Mouse (Mus musculus) ZHBTc4 (cell line): ENCODE data around the gene Skor1.
A peak's percentile ranks its signal among the peaks of the same experiment; 100 is the strongest.

Experiments
- DNase-seq: peaks from one replicate; pipeline ENCODE4 v3.0.0-alpha.2; 2011; ENCODE audit warnings: low read depth, low spot score

Gene Skor1

DNA sequence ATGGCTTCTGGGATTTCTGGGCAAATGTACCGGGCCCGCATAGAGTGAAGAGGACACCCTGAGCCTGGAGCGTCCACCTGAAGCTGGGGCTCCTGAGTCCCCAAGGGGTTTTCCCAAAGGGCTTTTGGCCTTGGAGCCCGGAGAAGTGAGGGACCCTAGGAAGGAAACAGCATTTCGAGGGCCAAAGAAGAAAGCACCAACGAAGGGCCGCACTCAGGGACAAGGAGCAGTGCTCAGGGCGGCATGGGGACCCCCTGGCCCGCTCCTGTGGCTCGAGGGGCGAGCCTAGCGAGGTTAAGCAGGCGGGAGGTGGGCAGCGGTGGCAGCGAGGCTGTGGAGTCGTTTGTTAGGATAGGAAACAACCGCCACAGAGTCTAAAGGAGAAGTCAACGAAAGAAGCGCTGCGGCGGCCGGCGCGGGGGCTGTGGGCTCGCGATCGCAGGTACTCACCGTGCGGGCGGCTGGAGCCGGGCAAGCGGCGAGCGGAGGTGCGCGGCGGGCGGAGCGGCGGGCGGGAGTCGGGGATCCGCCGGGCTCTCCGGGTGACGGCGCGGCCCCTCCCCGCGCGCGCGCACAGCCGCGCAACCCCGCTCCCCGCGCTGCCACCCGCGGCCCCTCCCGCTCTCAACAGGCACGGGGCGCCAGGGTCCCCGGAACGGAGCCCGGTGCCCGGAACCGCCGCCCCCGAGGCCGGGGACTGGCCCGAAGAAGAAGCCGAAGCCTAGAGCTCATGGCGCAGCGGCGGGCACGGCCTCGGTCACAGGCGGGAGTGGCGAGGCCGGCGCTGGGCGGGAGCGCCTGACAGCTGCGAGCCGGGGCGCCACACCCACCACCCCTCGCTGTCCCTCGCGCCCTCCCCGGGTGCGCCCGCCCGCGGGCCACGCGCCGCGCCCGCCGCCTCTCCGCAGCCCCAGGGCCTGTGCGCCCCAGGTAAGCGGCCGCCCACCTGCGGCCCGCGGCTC lies at the start of gene Skor1:
Gene Skor1 (minus strand): TSS at position 552 of the 962 bp plus-strand sequence.
- DNase-seq = peak; percentile 47

DNA sequence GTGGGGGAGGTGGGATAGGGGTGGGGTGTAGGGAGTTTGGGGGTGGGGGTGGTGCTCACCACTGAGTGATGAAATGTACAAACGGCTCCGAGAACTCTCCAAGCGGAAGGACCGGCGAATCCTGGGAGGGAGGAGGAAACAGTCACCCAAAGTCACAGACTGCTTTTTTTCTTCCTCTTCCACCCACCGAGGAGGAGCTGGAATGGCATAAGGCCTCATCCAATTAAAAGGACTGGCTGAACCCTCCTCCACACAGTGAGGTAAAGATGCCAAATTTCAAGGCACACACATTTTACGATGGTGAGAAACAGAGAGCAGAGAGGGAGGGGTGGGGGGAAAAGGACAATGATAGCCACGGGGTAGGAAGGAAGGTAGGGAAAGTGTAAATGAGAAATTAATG lies 48.5 kb upstream of the Skor1 start:
- no peak for DNase-seq

DNA sequence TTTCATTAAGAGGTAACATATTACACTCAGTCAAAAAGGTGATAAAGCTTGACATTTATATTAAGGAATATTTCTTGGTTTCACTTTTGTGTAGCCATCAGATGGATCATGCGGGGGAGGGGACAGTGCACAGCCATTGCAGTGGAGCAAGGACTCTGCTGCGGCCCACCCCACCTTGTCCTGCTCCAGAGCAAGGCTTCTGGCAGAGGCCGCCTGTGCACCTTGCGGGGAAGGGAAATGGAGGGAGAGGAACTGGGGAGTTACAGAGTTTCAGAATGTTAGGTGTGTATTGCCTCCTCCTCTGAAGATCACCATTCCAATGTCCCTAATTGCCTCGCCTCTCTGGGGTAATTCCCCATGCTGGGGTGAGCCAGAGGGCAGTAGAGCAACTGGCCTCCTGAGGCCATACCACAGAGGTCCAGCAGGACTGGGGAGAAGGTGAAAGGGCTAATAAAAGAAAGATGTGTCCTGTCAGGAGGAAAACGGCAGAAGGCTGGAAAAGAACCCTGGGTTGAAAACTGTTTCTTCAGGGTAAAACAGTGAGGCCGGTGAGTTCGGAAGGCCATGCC lies 47.4 kb upstream of the Skor1 start:
- DNase-seq = no peak

DNA sequence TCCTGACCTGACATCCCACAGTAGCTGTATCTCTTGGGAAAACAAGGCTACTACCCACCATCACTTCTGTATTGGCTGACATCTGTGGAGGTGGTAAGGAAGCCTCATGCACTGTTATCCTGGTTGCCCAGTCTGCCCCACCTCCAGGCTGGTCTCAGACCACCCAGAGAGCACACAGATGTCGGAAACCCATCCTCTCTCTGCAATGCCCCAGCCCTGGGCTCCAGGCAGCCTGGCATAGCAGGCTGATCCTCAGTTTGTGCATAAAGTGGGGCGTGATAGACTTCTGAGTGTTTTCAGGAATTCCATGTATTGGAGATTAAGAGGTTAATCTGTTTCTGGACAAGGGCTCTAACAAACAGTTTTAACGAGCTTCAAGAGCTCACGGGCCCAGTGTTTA lies 46.8 kb upstream of the Skor1 start:
- DNase-seq = no peak

DNA sequence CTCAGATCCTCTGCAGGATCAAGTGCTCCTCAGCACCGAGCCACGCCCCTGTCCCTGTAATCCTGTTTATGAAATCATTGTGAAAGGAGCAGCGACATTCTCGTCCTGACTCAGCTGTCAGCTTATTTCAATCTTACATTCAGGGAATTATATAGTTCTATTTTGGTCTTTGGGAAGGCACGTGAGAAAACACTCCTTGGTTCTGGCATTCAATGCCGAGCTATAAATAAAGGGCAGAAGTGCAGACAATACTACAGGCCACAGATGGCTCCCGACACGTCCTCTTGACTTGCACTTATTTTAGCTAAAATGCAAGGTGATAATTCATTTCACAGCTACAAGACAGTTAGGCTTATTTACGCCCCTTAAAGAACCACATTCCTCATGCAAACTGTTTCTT lies 46.0 kb upstream of the Skor1 start:
- DNase-seq = no peak

DNA sequence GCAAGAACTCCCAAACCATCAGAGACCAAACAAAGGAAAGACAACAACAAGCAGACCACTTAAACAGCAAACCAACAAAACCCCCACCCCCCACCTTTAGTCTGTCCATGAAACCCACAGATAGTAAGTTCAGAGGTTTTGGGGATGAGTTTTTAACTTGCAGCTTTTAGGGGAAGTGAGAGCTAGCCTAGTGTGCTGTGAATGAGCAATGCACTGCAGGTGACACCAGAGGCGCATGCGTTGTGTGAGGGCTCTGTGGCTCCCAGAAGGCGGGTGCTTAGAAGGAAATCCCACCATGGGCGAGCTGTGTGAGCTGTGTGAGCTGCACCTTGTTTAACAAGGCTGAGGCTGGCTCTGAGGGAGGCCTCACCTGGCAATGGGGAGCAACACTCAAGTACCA lies 44.0 kb upstream of the Skor1 start:
- DNase-seq = no peak

DNA sequence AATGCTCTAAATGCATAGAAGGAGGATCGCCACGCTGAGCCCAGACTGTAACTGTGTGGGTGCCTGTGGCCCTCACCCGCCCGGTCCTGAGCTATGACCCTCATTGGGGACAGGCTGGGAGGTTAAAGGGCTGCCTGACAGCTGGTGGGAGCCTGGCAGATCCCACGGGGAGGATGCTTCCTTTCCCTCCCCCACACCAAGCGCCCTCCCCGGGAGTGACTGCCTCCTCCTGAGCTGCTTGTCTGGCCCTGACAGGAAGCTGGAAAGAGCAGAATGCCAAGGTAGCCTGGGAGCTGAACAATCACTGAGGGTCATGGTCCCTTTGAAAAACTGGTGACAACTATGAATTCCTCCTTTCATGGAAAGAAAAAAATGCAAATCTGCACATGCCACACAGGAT lies 38.5 kb upstream of the Skor1 start:
- no peak for DNase-seq

DNA sequence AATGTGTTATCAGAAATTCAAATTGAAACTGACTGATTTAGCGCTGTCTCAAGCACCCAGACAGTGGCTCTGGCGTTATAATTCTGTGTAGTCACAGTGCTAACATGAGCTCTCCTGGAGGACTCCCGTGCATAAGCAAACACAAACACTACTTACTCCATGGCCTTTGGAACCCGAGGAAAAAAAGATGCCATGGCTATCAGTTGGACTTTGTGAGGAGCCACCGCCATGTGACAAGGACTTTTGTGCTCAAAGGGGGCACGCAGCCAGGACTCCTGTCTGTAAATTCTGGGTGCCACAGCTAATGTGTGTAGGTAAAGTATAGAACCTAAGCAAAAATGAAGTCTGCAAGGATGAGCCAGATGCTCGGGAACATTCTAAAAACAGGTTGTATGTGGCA lies 36.5 kb upstream of the Skor1 start:
- no peak for DNase-seq

DNA sequence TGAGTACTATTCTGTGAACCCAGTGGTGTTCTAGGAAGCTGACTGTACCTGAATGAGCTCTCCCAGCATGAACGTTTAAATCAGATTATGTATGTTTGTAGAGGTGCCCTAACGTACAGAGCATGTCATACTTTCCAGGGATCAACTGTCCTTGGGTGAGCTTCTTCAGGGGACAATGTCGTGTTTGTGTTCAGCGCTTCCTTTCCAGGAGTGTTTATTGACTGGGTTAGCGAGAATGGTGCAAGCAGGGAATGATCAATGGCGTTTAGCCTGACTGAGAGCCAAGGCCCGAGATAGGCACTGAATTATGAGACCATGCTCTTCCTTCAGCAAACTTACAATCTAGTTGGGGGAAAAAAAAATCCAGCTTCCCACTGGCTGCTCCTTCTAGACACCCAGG lies 35.1 kb upstream of the Skor1 start:
- DNase-seq = no peak

DNA sequence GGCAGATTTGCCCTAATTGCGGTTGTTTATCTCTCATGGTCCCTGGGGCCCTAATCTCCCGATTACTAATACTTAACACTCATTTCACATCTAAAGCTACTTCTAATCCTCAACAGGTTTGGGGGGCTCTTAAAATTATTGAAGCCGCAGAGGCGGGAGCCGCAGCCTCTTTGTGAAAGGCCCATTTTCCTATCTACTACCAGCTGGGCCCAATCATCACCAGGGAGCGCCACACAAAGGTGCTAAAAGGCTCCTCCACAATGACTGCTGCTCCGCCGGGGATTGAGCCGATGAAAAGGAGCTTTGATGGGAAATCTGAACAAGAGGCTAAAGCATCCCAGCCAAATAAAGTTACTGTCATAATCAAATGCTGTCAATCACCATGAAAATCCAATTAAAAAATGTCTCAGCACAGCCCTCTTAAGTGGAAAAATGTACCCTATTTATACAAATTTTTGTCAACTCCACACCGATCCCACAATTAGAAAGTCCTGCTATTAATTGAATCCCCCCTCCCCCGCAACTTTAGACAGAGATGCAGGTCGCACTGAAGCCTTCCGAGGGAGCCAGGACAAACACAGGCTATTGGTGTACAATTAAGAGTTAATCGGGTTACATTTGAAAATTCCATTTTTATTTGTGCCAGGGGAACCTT lies 33.7 kb upstream of the Skor1 start:
- no peak for DNase-seq

DNA sequence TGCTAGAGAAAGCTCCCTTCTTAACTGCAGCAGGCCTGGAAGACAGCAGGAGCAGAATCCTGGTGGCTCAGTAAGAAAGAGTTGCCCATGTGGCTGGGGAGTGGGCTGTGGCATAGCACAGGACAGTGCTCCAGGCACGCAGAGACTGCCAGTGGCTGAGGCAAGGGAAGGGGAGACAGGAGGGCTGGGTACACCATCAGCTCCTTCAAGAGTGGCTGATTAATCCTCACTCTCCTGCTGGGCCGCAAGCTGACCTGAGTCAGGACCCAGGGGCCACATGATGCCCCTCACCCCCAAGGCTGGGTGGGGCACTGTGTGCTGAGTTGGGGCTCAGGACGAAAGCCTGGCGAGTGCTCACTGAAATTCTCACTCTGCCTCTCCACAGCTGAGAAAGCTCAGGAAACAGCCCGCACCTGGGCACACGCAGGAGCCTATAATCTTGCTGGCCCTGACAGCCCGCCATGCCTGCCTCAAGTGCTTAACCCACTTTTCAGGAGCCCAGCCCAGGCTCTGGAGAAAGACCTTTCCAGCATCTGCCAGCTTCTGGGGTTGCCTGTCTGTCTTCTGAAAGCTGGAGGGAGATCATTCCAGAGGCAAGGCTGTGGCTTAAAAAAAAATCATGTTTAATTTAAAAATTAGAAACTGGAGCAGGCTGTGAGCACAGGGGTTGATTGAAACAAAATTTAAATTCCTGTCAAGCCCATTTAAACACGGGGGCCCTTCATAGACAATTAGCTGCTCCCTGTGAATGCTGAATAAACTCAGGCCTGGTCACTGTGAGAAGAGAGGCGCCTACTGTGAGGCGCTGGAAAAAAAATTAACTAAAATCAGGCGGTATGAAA lies 32.8 kb upstream of the Skor1 start:
- DNase-seq = no peak

DNA sequence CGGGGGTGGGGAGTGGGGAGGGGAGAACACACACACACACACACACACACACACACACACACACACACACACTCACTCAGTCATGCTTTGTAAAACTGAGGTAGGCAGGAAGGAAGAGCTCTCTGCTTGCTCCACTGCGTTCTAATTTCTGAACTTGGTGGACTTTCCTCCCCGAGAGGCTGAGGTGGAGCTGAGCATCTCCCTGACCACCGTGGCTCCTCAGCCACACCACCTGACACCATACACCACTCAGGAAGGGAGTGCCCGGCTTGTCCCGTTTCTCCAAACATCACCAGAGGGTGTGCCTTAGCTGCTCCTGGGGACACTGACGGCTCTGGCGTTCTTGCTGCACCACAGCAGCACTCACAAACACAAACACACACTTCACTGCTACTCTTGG lies 29.5 kb upstream of the Skor1 start:
- no peak for DNase-seq

DNA sequence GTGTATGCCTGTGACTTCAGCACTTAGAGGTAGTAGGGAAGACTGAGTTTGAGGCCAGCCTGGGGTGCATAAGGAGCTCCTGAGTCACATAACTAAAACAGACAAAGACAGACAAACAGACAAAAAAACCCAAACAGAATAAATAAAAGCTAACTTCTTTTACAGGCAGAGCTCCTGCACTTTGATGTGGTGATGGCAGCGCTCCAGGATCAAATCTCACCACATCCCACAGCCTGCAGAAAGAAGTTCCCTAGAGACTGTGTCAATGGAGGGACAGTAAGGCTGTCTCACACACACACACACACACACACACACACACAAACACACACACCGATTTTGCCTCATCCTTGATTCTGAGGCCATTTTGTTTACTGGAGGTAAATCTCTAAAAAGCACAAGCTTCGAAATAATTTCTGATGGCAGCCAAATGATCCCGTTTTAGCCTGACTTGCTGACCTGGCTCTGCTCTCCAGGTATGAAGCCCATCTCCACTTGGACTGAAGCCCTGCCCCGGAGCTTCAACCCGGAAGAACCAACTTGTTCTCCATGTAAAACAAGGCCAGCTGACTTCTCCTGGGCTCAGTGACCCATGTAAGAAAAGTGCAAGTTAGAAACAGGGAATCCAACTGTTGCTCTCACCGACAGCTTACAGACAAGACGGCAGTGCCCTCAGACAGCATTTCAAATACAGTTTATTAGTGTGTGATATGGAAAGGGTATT lies 25.4 kb upstream of the Skor1 start:
- DNase-seq = no peak

DNA sequence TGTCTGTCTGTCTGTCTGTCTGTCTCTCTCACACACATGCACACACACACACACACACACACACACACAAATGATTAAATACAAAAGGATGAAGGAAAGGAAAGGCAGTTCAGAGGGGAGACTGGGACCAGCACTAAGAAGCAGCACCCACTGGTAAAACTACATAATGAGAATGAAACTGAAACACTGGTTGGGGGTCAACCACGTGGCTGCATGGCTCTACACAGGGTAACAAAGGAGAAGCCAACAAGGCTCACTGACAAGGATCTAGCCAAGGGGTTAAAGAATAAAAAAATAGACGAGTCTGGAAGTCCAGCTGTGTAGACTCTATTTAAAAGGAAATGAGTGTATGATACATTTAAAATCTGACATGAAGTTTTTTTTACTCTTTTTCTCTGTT lies 23.2 kb upstream of the Skor1 start:
- DNase-seq = no peak

DNA sequence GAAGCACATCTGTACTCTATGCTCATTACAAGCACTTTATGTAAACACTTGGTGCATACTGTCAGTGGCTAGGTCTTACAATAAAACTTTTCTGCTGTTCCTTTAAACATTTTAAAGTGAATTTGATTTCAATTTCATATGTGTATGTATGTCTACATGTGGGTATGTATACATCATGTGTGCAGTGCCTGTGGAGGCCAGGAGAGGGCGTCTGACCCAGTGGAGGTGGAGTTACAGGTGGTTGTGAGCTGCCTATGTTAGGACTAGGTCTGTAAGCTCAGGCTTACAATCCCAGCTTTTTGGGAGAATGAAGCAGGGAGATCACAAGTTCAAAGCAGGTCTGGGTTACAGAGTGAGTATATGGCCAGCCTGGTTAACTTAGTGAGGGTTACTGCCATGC lies 20.4 kb upstream of the Skor1 start:
- peak; percentile 38 for DNase-seq

DNA sequence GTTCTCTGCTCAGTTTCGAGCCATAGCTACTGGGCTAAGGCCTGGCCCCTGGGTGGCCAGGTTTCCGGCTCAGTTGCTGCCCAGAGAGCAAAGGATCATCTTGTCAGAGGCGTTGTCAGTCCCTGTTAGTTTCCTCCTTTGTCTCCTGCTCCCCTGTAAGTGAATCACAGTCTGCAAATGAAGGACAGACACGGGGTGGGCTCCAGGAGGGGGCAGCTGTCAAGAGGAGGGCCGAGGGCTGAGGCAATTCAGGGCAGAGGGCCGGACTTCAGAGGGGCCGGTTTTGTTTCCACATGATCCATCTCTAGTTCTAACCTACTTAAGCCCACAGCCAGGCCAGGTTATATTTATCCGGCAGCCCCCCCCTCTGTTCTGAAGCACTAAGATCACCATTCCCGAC lies 16.3 kb upstream of the Skor1 start:
- DNase-seq = no peak

DNA sequence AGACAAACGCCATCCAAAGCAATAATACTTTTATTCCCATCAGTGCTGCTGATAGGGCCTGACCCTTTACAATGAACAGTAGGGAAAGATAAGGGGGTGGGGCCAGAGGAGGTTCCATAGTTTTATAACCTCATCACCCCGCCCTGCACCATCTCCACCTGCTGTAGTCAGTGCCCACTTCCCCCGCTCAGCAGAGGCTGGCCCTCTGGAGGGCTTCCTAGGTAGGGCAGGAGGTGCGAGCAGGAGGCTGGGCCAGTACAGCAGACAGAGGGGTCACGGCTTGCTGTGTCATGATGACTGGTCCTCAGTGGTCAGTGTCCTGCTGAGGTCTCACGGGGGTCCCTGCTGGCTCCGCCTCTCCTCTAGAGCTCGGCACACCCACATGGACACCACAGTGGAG lies 15.0 kb upstream of the Skor1 start:
- DNase-seq = peak; percentile 41

DNA sequence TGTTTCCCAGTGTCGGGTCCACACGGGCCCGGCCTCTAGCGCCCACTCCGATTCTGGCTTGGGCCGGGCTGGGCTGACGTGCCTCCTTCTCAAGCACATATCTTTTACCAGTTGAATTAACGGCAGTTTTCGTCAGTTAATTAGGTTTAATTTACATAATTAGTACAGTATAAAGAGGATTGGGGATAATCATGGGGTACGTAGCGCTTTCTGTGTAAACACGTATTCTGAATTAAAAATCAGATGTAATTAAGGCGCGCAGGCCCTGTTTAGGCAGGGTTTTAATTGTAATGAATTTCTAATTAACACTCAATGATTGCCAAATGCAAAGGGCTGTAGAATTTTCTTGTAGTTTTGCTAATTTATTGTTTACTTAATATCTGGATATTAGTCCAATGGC lies 3.2 kb upstream of the Skor1 start:
- DNase-seq = no peak

DNA sequence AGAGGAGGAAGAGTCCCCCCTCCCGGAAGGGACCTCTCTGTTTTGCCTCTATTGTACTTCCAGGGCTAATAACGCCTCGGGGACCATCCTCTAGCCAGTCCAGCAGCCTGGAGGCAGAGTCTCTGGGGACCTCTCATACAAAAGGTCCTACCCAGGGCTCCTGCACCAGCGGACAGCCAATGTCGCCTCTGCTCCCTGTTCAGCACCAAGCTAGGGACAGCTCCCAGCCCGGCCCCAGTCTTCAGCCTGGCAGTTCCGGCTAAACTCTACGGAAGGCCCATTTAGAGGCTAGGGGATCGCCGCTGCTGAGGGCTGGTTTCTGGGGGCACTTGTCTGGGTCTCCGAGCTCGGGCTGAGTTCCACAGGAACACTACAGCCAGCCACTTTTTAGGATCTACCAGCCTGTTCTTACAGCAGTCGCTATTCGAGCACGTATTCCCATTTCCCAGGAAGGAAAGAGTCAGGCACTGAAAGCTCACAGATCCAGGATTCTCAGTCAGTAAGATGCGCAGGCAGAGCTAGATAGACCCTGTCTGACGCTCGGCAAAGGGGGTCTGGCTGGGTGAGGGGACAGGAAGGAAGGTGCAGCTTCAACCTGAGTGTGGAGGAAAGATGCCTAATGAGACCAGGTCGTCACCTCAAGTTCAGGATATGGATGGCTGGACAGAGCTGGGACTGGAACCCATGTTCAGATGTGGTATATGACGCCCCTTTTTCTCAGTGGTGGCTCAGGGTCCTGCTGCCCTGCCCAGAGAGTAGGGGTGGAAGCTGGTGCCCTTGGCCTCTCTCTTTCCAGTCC lies 2.5 kb upstream of the Skor1 start:
- peak; percentile 82 for DNase-seq

DNA sequence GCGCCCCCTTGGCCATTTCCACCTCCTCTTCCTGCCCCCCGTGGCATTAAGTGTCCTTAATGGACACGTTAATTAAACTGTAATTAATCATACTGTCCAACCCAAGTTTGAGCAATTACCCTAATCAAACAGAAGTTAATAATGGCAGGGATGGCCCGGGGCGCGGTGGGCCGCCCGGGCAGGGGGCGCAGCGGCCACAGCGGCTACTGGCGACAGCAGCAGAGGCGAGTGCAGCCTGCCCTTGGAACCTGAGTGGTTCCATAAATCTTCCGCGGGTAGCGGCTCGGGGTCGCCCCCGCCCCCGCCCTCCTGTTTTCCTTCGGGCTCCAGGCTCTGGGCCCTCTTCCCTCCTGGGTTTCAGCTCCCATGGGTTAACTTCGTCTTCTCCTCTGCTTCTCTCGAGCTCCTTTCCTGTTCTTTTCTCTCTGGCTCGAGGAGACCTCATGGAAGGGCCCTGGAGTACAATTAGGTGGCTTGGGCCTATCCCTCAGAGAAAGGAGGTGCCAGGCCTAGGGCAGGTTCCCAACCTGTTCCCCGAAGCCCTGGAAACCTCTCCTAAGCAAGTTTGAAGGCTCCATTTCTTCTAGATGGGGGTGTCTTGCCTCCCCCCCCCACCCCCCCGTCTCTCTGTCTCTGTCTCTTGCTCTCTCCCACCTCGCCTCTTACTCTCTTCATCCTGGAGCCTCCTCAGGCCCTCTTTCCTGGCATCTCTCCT lies 1.5 kb upstream of the Skor1 start:
- DNase-seq = no peak
